8 mouse cellular contexts compared by ENCODE assay signal in genomic region chr5:25498346-25498820, GRCm38 (mm10). TPM values are rescaled to one million over a fixed set of nuclear protein-coding genes. Genes with fewer than 3 reads are reported as not detected.
A peak's percentile ranks its signal among the peaks of the same experiment; 100 is the strongest.
DNase-seq lines count a peak whose midpoint lies in the region; ATAC-seq and TF ChIP-seq lines count a peak whose summit lies in the region.

Kmt2c (minus strand) TSS chr5:25498783.

- 1% methylated on average over 39 of the region's 54 CpGs for WGBS in embryonic facial prominence, embryonic 12.5 days
- WGBS in kidney, adult 2 months, result under 1% methylated on average over 54 of the region's 54 CpGs
- 1% methylated on average over 54 of the region's 54 CpGs for WGBS in liver, adult 2 months
- WGBS in thymus, adult 2 months, result 3% methylated on average over 54 of the region's 54 CpGs

- H3K9ac ChIP-seq in embryonic facial prominence, embryonic 12.5 days, result peak within 1 kb of the TSS; percentile 91
- H3K9ac ChIP-seq in liver, adult 2 months (ENCODE audit: low read depth, low read length), result peak within 1 kb of the TSS; percentile 98

- no peak for TF ChIP-seq CTCF in kidney, adult 2 months (conservative IDR thresholded peaks at IDR 0.05; ENCODE audit: insufficient read depth, insufficient read length, low read depth, low read length)
- TF ChIP-seq CTCF in liver, adult 2 months (IDR thresholded peaks at IDR 0.05; ENCODE audit: low read depth, low read length), result no peak
- peak; percentile 21; the same call in 1 of the 2 replicates for TF ChIP-seq CTCF in thymus, adult 2 months (IDR thresholded peaks at IDR 0.05; ENCODE audit: borderline replicate concordance, control insufficient read depth, extremely low read depth, insufficient read depth, low read length, poor library complexity)

- no peaks in the 10 kb centered on the region for H3K9me3 ChIP-seq in embryonic facial prominence, embryonic 12.5 days

- H3K27ac ChIP-seq in embryonic facial prominence, embryonic 12.5 days, result peak within 1 kb of the TSS; percentile 99
- H3K27ac ChIP-seq in kidney, adult 2 months (ENCODE audit: insufficient read depth, low read depth, low read length), result peak within 1 kb of the TSS; percentile 99
- peak within 1 kb of the TSS; percentile 98 for H3K27ac ChIP-seq in liver, adult 2 months (replicated peaks; ENCODE audit: insufficient read depth, low read depth, low read length)
- H3K27ac ChIP-seq in thymus, adult 2 months (ENCODE audit: control insufficient read depth, insufficient read depth, low read length), result peak within 1 kb of the TSS; percentile 88

- peaks cover 9% of the 10 kb centered on the region for H3K4me1 ChIP-seq in embryonic facial prominence, embryonic 12.5 days
- H3K4me1 ChIP-seq in kidney, adult 2 months (ENCODE audit: control insufficient read depth, insufficient read depth, low read length), result peaks cover 5% of the 10 kb centered on the region; the same call in 1 of the 2 replicates
- peaks cover 6% of the 10 kb centered on the region; the same call in 1 of the 2 replicates for H3K4me1 ChIP-seq in liver, adult 2 months (ENCODE audit: control insufficient read depth, insufficient read depth, low read length)
- 0 out of 2 replicates have a peak, but pooled peaks cover 5% of the 10 kb centered on the region for H3K4me1 ChIP-seq in thymus, adult 2 months (replicated peaks; ENCODE audit: control insufficient read depth, insufficient read depth, low read length)

- peaks cover 9% of the 10 kb centered on the region; the same call in 1 of the 2 replicates for H3K79me2 ChIP-seq in liver, adult 2 months (ENCODE audit: control insufficient read depth, insufficient read depth, low read length)

- peak; percentile 66 for TF ChIP-seq POLR2A in kidney, adult 2 months (IDR thresholded peaks at IDR 0.05; ENCODE audit: low read depth, low read length)
- peak; percentile 92 for TF ChIP-seq POLR2A in liver, adult 2 months (IDR thresholded peaks at IDR 0.05; ENCODE audit: extremely low read depth, insufficient read depth, low read length)
- TF ChIP-seq POLR2A in thymus, adult 2 months (IDR thresholded peaks at IDR 0.05; ENCODE audit: control insufficient read depth, extremely low read depth, insufficient read depth, low read length, poor library complexity), result 0 out of 2 replicates have a peak, but pooled peaks have one; percentile 37

- H3K27me3 ChIP-seq in embryonic facial prominence, embryonic 12.5 days, result no peaks in the 10 kb centered on the region
- no peaks in the 10 kb centered on the region; the same call in 1 of the 2 replicates for H3K27me3 ChIP-seq in kidney, adult 2 months (replicated peaks; ENCODE audit: control insufficient read depth, insufficient read depth, low read length)
- H3K27me3 ChIP-seq in liver, adult 2 months (ENCODE audit: control insufficient read depth, insufficient read depth, low read length), result no peaks in the 10 kb centered on the region
- H3K27me3 ChIP-seq in thymus, adult 2 months (ENCODE audit: control insufficient read depth, insufficient read depth, low read length), result no peaks in the 10 kb centered on the region

- H3K4me2 ChIP-seq in embryonic facial prominence, embryonic 12.5 days (replicated peaks), result peak within 1 kb of the TSS; percentile 79

- H3K36me3 ChIP-seq in embryonic facial prominence, embryonic 12.5 days, result no peaks in the 10 kb centered on the region
- H3K36me3 ChIP-seq in kidney, adult 2 months (ENCODE audit: control insufficient read depth, insufficient read depth, low read length), result no peaks in the 10 kb centered on the region
- H3K36me3 ChIP-seq in liver, adult 2 months (ENCODE audit: control insufficient read depth, insufficient read depth, low read length), result peaks cover 4% of the 10 kb centered on the region; the same call in 1 of the 2 replicates
- no peaks in the 10 kb centered on the region for H3K36me3 ChIP-seq in thymus, adult 2 months (ENCODE audit: control insufficient read depth, insufficient read depth, low read length)

- DNase-seq in CD4-positive helper T cell, adult 2 months (ENCODE audit: low read depth, low spot score), result peak; percentile 85
- DNase-seq in adrenal gland, adult 2 months, result peak; percentile 90
- DNase-seq in heart, adult 11 months, result peak; percentile 99
- DNase-seq in kidney, adult 2 months, result peak; percentile 85
- DNase-seq in liver, adult 2 months (ENCODE audit: extremely low read depth, low read depth, low spot score), result peak; percentile 54
- DNase-seq in natural killer cell, adult 2 months (ENCODE audit: low spot score in 2 of 2), result peak; percentile 48 to 64
- DNase-seq in thymus, adult 2 months, result peak; percentile 68

- ATAC-seq in embryonic facial prominence, embryonic 12.5 days (ENCODE audit: insufficient number of reproducible peaks, insufficient read depth, low FRiP score, low TSS enrichment), result peak; percentile 1; the same call in 1 of the 2 replicates

- peak within 1 kb of the TSS; percentile 95 for H3K4me3 ChIP-seq in embryonic facial prominence, embryonic 12.5 days
- H3K4me3 ChIP-seq in kidney, adult 2 months (ENCODE audit: insufficient read depth, low read depth, low read length), result peak within 1 kb of the TSS; percentile 100
- H3K4me3 ChIP-seq in liver, adult 2 months (ENCODE audit: insufficient read depth, low read depth, low read length), result peak within 1 kb of the TSS; percentile 98
- peak within 1 kb of the TSS; percentile 94 for H3K4me3 ChIP-seq in thymus, adult 2 months (ENCODE audit: control insufficient read depth, insufficient read depth, low read length)

RNA-seq across cellular contexts. Expression of gene Kmt2c, which starts in this region (rescaled TPM):
- 10 to 100 TPM; 42.7 to 54.1 TPM for total RNA-seq in adrenal gland, adult 2 months (2021)
- polyA plus RNA-seq in adrenal gland, adult 2 months (2012; rRNA removed), result 6.8 and 8.3 TPM in 2 replicates
- 19.1 and 20.0 TPM in 2 replicates for polyA plus RNA-seq in embryonic facial prominence, embryonic 12.5 days (2016; fragmentation: Nextera tagmentation; extraction: Ambion mirVana)
- polyA plus RNA-seq in kidney, adult 2 months (2012; rRNA removed), result 11.8 and 12.3 TPM in 2 replicates
- total RNA-seq in liver, adult 2 months (2014; rRNA removed), result 20.1 and 23.4 TPM in 2 replicates
- 4.4 and 5.1 TPM in 2 replicates for polyA plus RNA-seq in liver, adult 2 months (2012; rRNA removed)
- 41.7 and 42.6 TPM in 2 replicates for polyA plus RNA-seq in thymus, adult 2 months (2012; rRNA removed)

Comparison
In these comparisons a context has a peak if more than half of its experiments do, and no peak if none do; other contexts are left out.
1. Peak in every context shown above with its lines: DNase-seq, ATAC-seq, H3K4me3 ChIP-seq and H3K27ac ChIP-seq.
2. POLR2A ChIP-seq: peak in every context shown above with its lines; median percentile 92 in liver, adult 2 months; 66 in kidney, adult 2 months; 37 in thymus, adult 2 months.